Mouse (Mus musculus) kidney, adult 8-10 months (tissue): ENCODE data around the gene Hrh1.
"Not testable (repeated sequence)": the region's sequence is repeated elsewhere in the genome, so short reads cannot be mapped to it uniquely, and the experiment has no call there.

Experiments
- DNase-seq, 2 experiments: peaks; one replicate each; pipeline ENCODE4 v3.0.0; 2022

Hrh1 gene

GRCm38 (mm10) chr6:114473541-114473940 lies 75.8 kb downstream of the Hrh1 start:
- DNase-seq: no peak

GRCm38 (mm10) chr6:114474059-114474458 lies 76.3 kb downstream of the Hrh1 start:
- no peak for DNase-seq

GRCm38 (mm10) chr6:114474911-114475310 lies 77.2 kb downstream of the Hrh1 start:
- no peak for DNase-seq

GRCm38 (mm10) chr6:114478771-114479170 lies 81.0 kb downstream of the Hrh1 start:
- DNase-seq: no peak

GRCm38 (mm10) chr6:114479644-114480410 lies 82.1 kb downstream of the Hrh1 start:
- no peak for DNase-seq

GRCm38 (mm10) chr6:114489371-114489770 lies 91.6 kb downstream of the Hrh1 start:
- no peak for DNase-seq

GRCm38 (mm10) chr6:114492588-114492987 lies 94.9 kb downstream of the Hrh1 start:
- DNase-seq: not testable (repeated sequence)

GRCm38 (mm10) chr6:114494987-114495386 lies 97.3 kb downstream of the Hrh1 start:
- DNase-seq: not testable (repeated sequence)

GRCm38 (mm10) chr6:114514038-114514437 lies 116.3 kb downstream of the Hrh1 start:
- DNase-seq: not testable (repeated sequence)

- DNase-seq: peak in 1 of 2 experiments; percentile 4
Measured at GRCm38 (mm10) chr6:114528709-114529108, 131.0 kb downstream of the Hrh1 start.
